Mouse (Mus musculus) liver, adult 2 months (tissue): ENCODE results near the gene Fut2. TPM values are rescaled to one million over a fixed set of nuclear protein-coding genes. Genes with fewer than 3 reads are reported as not detected.

Experiments
- DNase-seq: peaks from one replicate; pipeline ENCODE4 v3.0.0-alpha.2; 2011; ENCODE audit warnings: low read depth, low spot score; ENCODE audit errors: extremely low read depth
- H3K27ac ChIP-seq: fragments of 200-500 bp; replicated peaks from 2 replicates; pipeline ENCODE4 v1.5.1; 2012; ENCODE audit warnings: low read depth, mild to moderate bottlenecking, control low read depth, inconsistent platforms, low read length; ENCODE audit not compliant: insufficient read depth
- H3K27me3 ChIP-seq: fragments of 200-500 bp; 2 replicates; pipeline ENCODE4 v1.6.1; 2012; ENCODE audit warnings: mild to moderate bottlenecking, moderate library complexity, low read length, inconsistent platforms; ENCODE audit not compliant: control insufficient read depth, insufficient read depth
- H3K36me3 ChIP-seq: fragments of 200-500 bp; 2 replicates; pipeline ENCODE4 v1.6.1; 2012; ENCODE audit warnings: low read length, inconsistent platforms; ENCODE audit not compliant: control insufficient read depth, insufficient read depth
- H3K4me1 ChIP-seq: fragments of 200-500 bp; 2 replicates; pipeline ENCODE4 v1.6.1; 2011; ENCODE audit warnings: low read length; ENCODE audit not compliant: control insufficient read depth, insufficient read depth
- H3K4me3 ChIP-seq: fragments of 200-500 bp; 2 replicates; pipeline ENCODE4 v1.5.1; 2011; ENCODE audit warnings: low read depth, mild to moderate bottlenecking, control low read depth, low read length, moderate library complexity; ENCODE audit not compliant: insufficient read depth
- H3K79me2 ChIP-seq: fragments of 200-500 bp; 2 replicates; pipeline ENCODE4 v1.6.1; 2012; ENCODE audit warnings: inconsistent platforms, mild to moderate bottlenecking, low read length, moderate library complexity; ENCODE audit not compliant: control insufficient read depth, insufficient read depth
- H3K9ac ChIP-seq: fragments of 200-500 bp; 2 replicates; pipeline ENCODE4 v1.6.1; 2012; ENCODE audit warnings: low read depth, mild to moderate bottlenecking, control low read depth, inconsistent platforms, low read length
- CTCF ChIP-seq: fragments of 200-500 bp; IDR thresholded peaks from 2 replicates; pipeline ENCODE4 v1.5.1; 2011; ENCODE audit warnings: low read depth, low read length, control low read depth
- POLR2A ChIP-seq: fragments of 200-500 bp; IDR thresholded peaks from 2 replicates; pipeline ENCODE4 v1.6.1; 2011; ENCODE audit warnings: low read length, control low read depth; ENCODE audit not compliant: insufficient read depth; ENCODE audit errors: extremely low read depth
- WGBS: fragments of 180-500 bp; shearing (Covaris S2); methylation state at CpG from one replicate; pipeline ENCODE4 v1.1.7; 2018; 5-methylcytosine and 5-hydroxymethylcytosine counted together
- polyA plus RNA-seq: library from polyadenylated mRNA; depleted of rRNA; stranded (reverse); fragments of >200 nt; gene quantifications from 2 replicates; pipeline ENCODE4 v1.2.3, GENCODE M21; 2012
- total RNA-seq: library from RNA; depleted of rRNA; stranded (reverse); fragments of >200 nt; gene quantifications from 2 replicates; pipeline ENCODE4 v1.2.3, GENCODE M21; 2014

Gene Fut2
- total and polyA plus RNA-seq, 2 experiments = 0.05 to 0.18 TPM

- Histone ChIP-seq H3K27me3 (no peaks in the 10 kb centered on the region), H3K79me2 (no peaks in the 10 kb centered on the region), H3K27ac (peak overlapping the region; percentile 52), H3K4me3 (no peak overlapping the region; the same call in 1 of the 2 replicates), H3K36me3 (no peaks in the 10 kb centered on the region), H3K4me1 (no peaks in the 10 kb centered on the region), H3K9ac (no peak overlapping the region; the same call in 1 of the 2 replicates)
- 89% methylated on average over 7 of the region's 7 CpGs for WGBS
- TF ChIP-seq POLR2A (no peak), CTCF (no peak)
- no peak for DNase-seq
Measured at GRCm38 (mm10) chr7:45626571-45627076, 39.6 kb downstream of the Fut2 start.

GRCm38 (mm10) chr7:45625481-45625880 is 40.7 kb downstream of the Fut2 start:
- Histone ChIP-seq H3K9ac (no peak overlapping the region), H3K27ac (no peak overlapping the region), H3K4me3 (no peak overlapping the region), H3K79me2 (no peaks in the 10 kb centered on the region), H3K4me1 (no peaks in the 10 kb centered on the region), H3K27me3 (no peaks in the 10 kb centered on the region), H3K36me3 (no peaks in the 10 kb centered on the region)
- no peak for TF ChIP-seq POLR2A
- TF ChIP-seq CTCF = no peak
- 88% methylated on average over 8 of the region's 8 CpGs for WGBS
- no peak for DNase-seq

DNA sequence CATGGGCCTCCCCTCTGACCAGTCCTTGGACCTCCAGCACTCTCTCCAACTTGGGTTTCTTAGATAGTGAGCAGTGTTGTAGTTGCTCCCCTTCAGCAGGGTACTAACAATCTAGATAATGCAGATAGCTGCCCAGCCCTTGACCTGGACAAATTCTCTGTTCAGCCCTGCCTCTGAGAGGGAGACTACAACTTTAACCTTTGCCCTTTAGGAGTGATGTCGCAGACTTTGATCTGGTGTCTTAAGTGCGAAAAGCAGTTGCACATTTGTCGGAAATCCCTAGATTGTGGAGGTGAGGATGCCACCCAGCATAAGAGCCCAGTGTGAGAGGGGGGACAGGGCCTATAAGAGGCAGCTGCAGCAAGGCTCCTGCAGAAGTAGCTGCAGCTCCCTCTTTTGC is 41.5 kb downstream of the Fut2 start:
- H3K9ac ChIP-seq = no peak overlapping the region
- no peaks in the 10 kb centered on the region for H3K27me3 ChIP-seq
- no peaks in the 10 kb centered on the region for H3K79me2 ChIP-seq
- no peak for DNase-seq
- H3K27ac ChIP-seq = no peak overlapping the region
- no peaks in the 10 kb centered on the region for H3K36me3 ChIP-seq
- 89% methylated on average over 3 of the region's 3 CpGs for WGBS
- TF ChIP-seq CTCF = no peak
- no peak for TF ChIP-seq POLR2A
- no peak overlapping the region for H3K4me3 ChIP-seq
- H3K4me1 ChIP-seq = no peaks in the 10 kb centered on the region

GRCm38 (mm10) chr7:45623507-45623906 is 42.7 kb downstream of the Fut2 start:
- Histone ChIP-seq H3K79me2 (no peaks in the 10 kb centered on the region), H3K4me1 (no peaks in the 10 kb centered on the region), H3K4me3 (no peak overlapping the region), H3K27me3 (no peaks in the 10 kb centered on the region), H3K36me3 (no peaks in the 10 kb centered on the region), H3K27ac (no peak overlapping the region), H3K9ac (no peak overlapping the region)
- no peak for TF ChIP-seq CTCF
- no peak for TF ChIP-seq POLR2A
- WGBS = 95% methylated on average over 11 of the region's 11 CpGs
- peak; percentile 21 for DNase-seq

DNA sequence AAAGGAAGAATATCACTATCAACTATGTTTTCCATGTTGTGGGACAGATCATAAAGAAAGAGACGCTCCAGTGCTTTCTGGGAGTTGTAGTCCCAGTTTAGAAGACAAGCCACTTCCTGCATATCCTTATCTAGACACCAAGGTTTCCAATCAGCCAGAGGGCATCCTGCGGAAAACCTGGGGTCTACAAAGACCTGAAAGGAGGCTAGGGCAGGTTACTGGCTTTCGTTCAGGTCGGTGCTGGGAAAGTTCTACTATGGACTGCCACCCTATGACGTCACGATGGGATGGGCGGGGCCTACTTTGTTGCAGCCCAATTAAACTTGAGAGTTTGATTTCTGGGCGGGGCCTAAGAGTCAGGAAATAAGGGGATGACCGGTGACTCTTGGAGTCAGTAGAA is 44.8 kb downstream of the Fut2 start, which contains the start of gene Izumo1:
Gene Izumo1 (plus strand): TSS at position 369 of the 400 bp plus-strand sequence.
- Histone ChIP-seq H3K79me2 (no peaks in the 10 kb centered on the region), H3K36me3 (no peaks in the 10 kb centered on the region), H3K27me3 (no peaks in the 10 kb centered on the region), H3K27ac (no peak within 1 kb of the TSS), H3K9ac (no peak within 1 kb of the TSS), H3K4me3 (no peak within 1 kb of the TSS), H3K4me1 (no peaks in the 10 kb centered on the region; the same call in 1 of the 2 replicates)
- WGBS = 32% methylated on average over 9 of the region's 9 CpGs
- no peak for TF ChIP-seq POLR2A
- TF ChIP-seq CTCF = no peak
- DNase-seq = no peak

DNA sequence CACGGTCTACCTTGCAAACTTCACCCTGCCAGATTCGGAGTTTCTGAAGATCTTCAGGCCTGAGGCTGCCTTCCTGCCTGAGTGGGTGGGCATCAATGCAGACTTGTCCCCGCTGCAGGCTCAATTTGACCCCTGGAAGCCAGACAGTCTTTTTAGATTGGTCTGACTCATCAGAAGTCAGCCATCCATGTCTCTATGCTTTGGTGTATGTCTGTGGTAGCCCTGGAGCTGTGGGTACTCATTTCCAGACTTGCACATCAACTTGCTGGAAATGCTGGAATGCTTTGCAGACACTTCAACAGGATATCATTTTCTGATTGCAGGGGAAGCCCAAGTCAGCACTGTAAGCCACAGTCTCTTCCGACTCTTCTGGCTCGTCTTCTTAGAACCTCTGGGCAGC is 46.6 kb downstream of the Fut2 start:
- peaks cover 8% of the 10 kb centered on the region for H3K4me1 ChIP-seq
- H3K36me3 ChIP-seq = no peaks in the 10 kb centered on the region
- H3K27me3 ChIP-seq = no peaks in the 10 kb centered on the region
- WGBS = 84% methylated on average over 5 of the region's 5 CpGs
- no peaks in the 10 kb centered on the region for H3K79me2 ChIP-seq
- DNase-seq = no peak
- no peak overlapping the region for H3K9ac ChIP-seq
- H3K27ac ChIP-seq = no peak overlapping the region
- no peak for TF ChIP-seq CTCF
- no peak for TF ChIP-seq POLR2A
- no peak overlapping the region for H3K4me3 ChIP-seq
